Mouse (Mus musculus) C2C12 (cell line): Measurements from ENCODE around the gene Fas.
A peak's percentile ranks its signal among the peaks of the same experiment; 100 is the strongest.

Experiments
- CEBPB ChIP-seq: IDR thresholded peaks from one replicate; pipeline ENCODE4 v1.6.1; 2011; ENCODE audit warnings: low read depth, mild to moderate bottlenecking, control low read depth, moderate library complexity
- CTCF ChIP-seq: IDR thresholded peaks from one replicate; pipeline ENCODE4 v1.5.1; 2011; ENCODE audit not compliant: control insufficient read depth, insufficient read depth, insufficient read length
- FOSL1 ChIP-seq: IDR thresholded peaks from one replicate; pipeline ENCODE4 v1.8.0; 2011; ENCODE audit warnings: mild to moderate bottlenecking, low read length; ENCODE audit not compliant: poor library complexity, insufficient read depth, severe bottlenecking
- USF1 ChIP-seq: IDR thresholded peaks from one replicate; pipeline ENCODE4 v1.6.1; 2011; ENCODE audit warnings: low read depth, mild to moderate bottlenecking, control low read depth, moderate library complexity

GRCm38 (mm10) chr19:34369551-34369950, 79.1 kb downstream of the Fas start:
- TF ChIP-seq CTCF (no peak), CEBPB (no peak), FOSL1 (peak; percentile 69), USF1 (no peak)
